Mouse (Mus musculus) midbrain, embryonic 13.5 days (tissue): ENCODE results near the gene Rcn1. TPM values are rescaled to one million over a fixed set of nuclear protein-coding genes. Genes with fewer than 3 reads are reported as not detected.

ENCODE experiments used
- ATAC-seq: fragments of 200-750 bp; cut with Nextera tagmentation; 2 replicates; pipeline ENCODE4 v1.8.0; 2017; ENCODE audit warnings: mild to moderate bottlenecking, moderate TSS enrichment, moderate library complexity
- H3K27ac ChIP-seq: fragments of 300-500 bp; sonication (generic); 2 replicates; pipeline ENCODE4 v1.5.1; 2015; ENCODE audit warnings: inconsistent platforms, mild to moderate bottlenecking, moderate library complexity
- H3K27me3 ChIP-seq: fragments of 300-500 bp; sonication (generic); 2 replicates; pipeline ENCODE4 v1.6.1; 2015; ENCODE audit warnings: mild to moderate bottlenecking, inconsistent platforms
- H3K36me3 ChIP-seq: fragments of 300-500 bp; sonication (generic); 2 replicates; pipeline ENCODE4 v1.6.1; 2015; ENCODE audit warnings: mild to moderate bottlenecking, inconsistent platforms
- H3K4me1 ChIP-seq: fragments of 300-500 bp; sonication (generic); replicated peaks from 2 replicates; pipeline ENCODE4 v1.6.1; 2015; ENCODE audit warnings: inconsistent platforms
- H3K4me2 ChIP-seq: fragments of 300-500 bp; sonication (generic); replicated peaks from 2 replicates; pipeline ENCODE4 v1.6.1; 2015; ENCODE audit warnings: moderate library complexity, mild to moderate bottlenecking, inconsistent platforms
- H3K4me3 ChIP-seq: fragments of 300-500 bp; sonication (generic); replicated peaks from 2 replicates; pipeline ENCODE4 v1.5.1; 2015; ENCODE audit warnings: mild to moderate bottlenecking, inconsistent platforms
- H3K9ac ChIP-seq: fragments of 300-500 bp; sonication (generic); replicated peaks from 2 replicates; pipeline ENCODE4 v1.6.1; 2015; ENCODE audit warnings: mild to moderate bottlenecking, inconsistent platforms
- H3K9me3 ChIP-seq: fragments of 300-500 bp; sonication (generic); 2 replicates; pipeline ENCODE4 v1.6.1; 2016; ENCODE audit warnings: mild to moderate bottlenecking, inconsistent platforms
- WGBS: fragments of 180-500 bp; shearing (Covaris S2); methylation state at CpG from one replicate; pipeline ENCODE4 v1.1.7; 2015; 5-methylcytosine and 5-hydroxymethylcytosine counted together
- polyA plus RNA-seq: library from polyadenylated mRNA; unstranded; fragments of >200 nt; fragmentation: Nextera tagmentation; extraction: Ambion mirVana; gene quantifications from 2 replicates; pipeline ENCODE4 v1.2.1, GENCODE M21; 2015

The Rcn1 gene
- polyA plus RNA-seq, 1 experiment from 2014 or later, result 54.8 TPM

GRCm38 (mm10) chr2:105391414-105391784 is 7.7 kb downstream of the Rcn1 start:
- WGBS, result 87% methylated on average over 4 of the region's 4 CpGs
- Histone ChIP-seq H3K9ac (no peak overlapping the region), H3K4me3 (no peak overlapping the region), H3K27me3 (0 out of 2 replicates have a peak, but pooled peaks cover 3% of the 10 kb centered on the region), H3K4me1 (peaks cover 9% of the 10 kb centered on the region; the same call in 1 of the 2 replicates), H3K9me3 (no peaks in the 10 kb centered on the region), H3K36me3 (peaks cover 7% of the 10 kb centered on the region), H3K4me2 (no peak overlapping the region), H3K27ac (no peak overlapping the region)
- peak; percentile 46 for ATAC-seq

GRCm38 (mm10) chr2:105390653-105391413 is 8.3 kb downstream of the Rcn1 start:
- Histone ChIP-seq H3K27ac (no peak overlapping the region), H3K4me1 (peaks cover 9% of the 10 kb centered on the region; the same call in 1 of the 2 replicates), H3K27me3 (peaks cover 2% of the 10 kb centered on the region; the same call in 1 of the 2 replicates), H3K9ac (no peak overlapping the region), H3K4me2 (no peak overlapping the region), H3K4me3 (no peak overlapping the region), H3K36me3 (peaks cover 13% of the 10 kb centered on the region), H3K9me3 (no peaks in the 10 kb centered on the region)
- 69% methylated on average over 6 of the region's 6 CpGs for WGBS
- peak; percentile 86 for ATAC-seq

- WGBS, result 88% methylated on average over 17 of the region's 17 CpGs
Observed at GRCm38 (mm10) chr2:105389007-105389890, 9.9 kb downstream of the Rcn1 start.

GRCm38 (mm10) chr2:105386418-105386817 is 12.7 kb downstream of the Rcn1 start:
- no peak for ATAC-seq
- Histone ChIP-seq H3K4me3 (no peak overlapping the region), H3K4me2 (no peak overlapping the region), H3K36me3 (peaks cover 13% of the 10 kb centered on the region), H3K9ac (no peak overlapping the region), H3K9me3 (no peaks in the 10 kb centered on the region), H3K27me3 (peaks cover 2% of the 10 kb centered on the region; the same call in 1 of the 2 replicates), H3K4me1 (peaks cover 5% of the 10 kb centered on the region; the same call in 1 of the 2 replicates), H3K27ac (no peak overlapping the region)
- 85% methylated on average over 4 of the region's 4 CpGs for WGBS

More at GRCm38 (mm10) chr2:105389007-105389890, 9.9 kb downstream of the Rcn1 start:
- H3K4me1 ChIP-seq, result peaks cover 9% of the 10 kb centered on the region; the same call in 1 of the 2 replicates
- no peak overlapping the region for H3K9ac ChIP-seq
- H3K9me3 ChIP-seq, result no peaks in the 10 kb centered on the region
- peaks cover 13% of the 10 kb centered on the region for H3K36me3 ChIP-seq
- H3K4me2 ChIP-seq, result no peak overlapping the region
- ATAC-seq, result no peak
- no peak overlapping the region for H3K27ac ChIP-seq
- H3K4me3 ChIP-seq, result no peak overlapping the region
- H3K27me3 ChIP-seq, result peaks cover 2% of the 10 kb centered on the region; the same call in 1 of the 2 replicates

- Histone ChIP-seq H3K36me3 (peaks cover 13% of the 10 kb centered on the region), H3K9ac (no peak overlapping the region), H3K4me1 (no peaks in the 10 kb centered on the region), H3K9me3 (no peaks in the 10 kb centered on the region), H3K27ac (no peak overlapping the region), H3K4me3 (no peak overlapping the region), H3K4me2 (no peak overlapping the region), H3K27me3 (peaks cover 2% of the 10 kb centered on the region; the same call in 1 of the 2 replicates)
- 79% methylated on average over 3 of the region's 3 CpGs for WGBS
- no peak for ATAC-seq
Observed at GRCm38 (mm10) chr2:105384998-105385397, 14.1 kb downstream of the Rcn1 start.

- H3K4me1 ChIP-seq, result no peaks in the 10 kb centered on the region
- peaks cover 13% of the 10 kb centered on the region for H3K36me3 ChIP-seq
- no peak overlapping the region for H3K27ac ChIP-seq
- no peaks in the 10 kb centered on the region for H3K9me3 ChIP-seq
- 85% methylated on average over 8 of the region's 8 CpGs for WGBS
- no peak overlapping the region for H3K4me3 ChIP-seq
- no peak for ATAC-seq
- H3K9ac ChIP-seq, result no peak overlapping the region
- no peak overlapping the region for H3K4me2 ChIP-seq
- peaks cover 2% of the 10 kb centered on the region; the same call in 1 of the 2 replicates for H3K27me3 ChIP-seq
Observed at GRCm38 (mm10) chr2:105383063-105383462, 16.1 kb downstream of the Rcn1 start.

GRCm38 (mm10) chr2:105380757-105381319 is 18.3 kb downstream of the Rcn1 start:
- 89% methylated on average over 3 of the region's 3 CpGs for WGBS
- no peak overlapping the region for H3K4me3 ChIP-seq
- no peak overlapping the region for H3K9ac ChIP-seq
- no peaks in the 10 kb centered on the region for H3K9me3 ChIP-seq
- H3K4me1 ChIP-seq, result no peaks in the 10 kb centered on the region
- H3K27ac ChIP-seq, result no peak overlapping the region
- no peak overlapping the region for H3K4me2 ChIP-seq
- no peaks in the 10 kb centered on the region for H3K27me3 ChIP-seq
- ATAC-seq, result no peak
- H3K36me3 ChIP-seq, result peaks cover 3% of the 10 kb centered on the region

- H3K36me3 ChIP-seq, result no peaks in the 10 kb centered on the region
- no peak overlapping the region for H3K27ac ChIP-seq
- no peaks in the 10 kb centered on the region for H3K9me3 ChIP-seq
- WGBS, result 79% methylated on average over 1 of the region's 1 CpGs
- no peak for ATAC-seq
- H3K9ac ChIP-seq, result no peak overlapping the region
- H3K27me3 ChIP-seq, result no peaks in the 10 kb centered on the region
- H3K4me1 ChIP-seq, result no peaks in the 10 kb centered on the region
- no peak overlapping the region for H3K4me3 ChIP-seq
- H3K4me2 ChIP-seq, result no peak overlapping the region
Observed at GRCm38 (mm10) chr2:105379682-105380081, 19.4 kb downstream of the Rcn1 start.

- no peaks in the 10 kb centered on the region for H3K9me3 ChIP-seq
- peaks cover 9% of the 10 kb centered on the region for H3K4me1 ChIP-seq
- 80% methylated on average over 4 of the region's 4 CpGs for WGBS
- no peak overlapping the region for H3K27ac ChIP-seq
- no peaks in the 10 kb centered on the region for H3K36me3 ChIP-seq
- H3K4me3 ChIP-seq, result no peak overlapping the region
- ATAC-seq, result no peak
- H3K27me3 ChIP-seq, result peaks cover 26% of the 10 kb centered on the region
- H3K4me2 ChIP-seq, result no peak overlapping the region
- H3K9ac ChIP-seq, result no peak overlapping the region
Observed at GRCm38 (mm10) chr2:105375705-105376104, 23.4 kb downstream of the Rcn1 start.

GRCm38 (mm10) chr2:105375261-105375660 is 23.9 kb downstream of the Rcn1 start:
- WGBS, result 95% methylated on average over 7 of the region's 7 CpGs
- no peak for ATAC-seq
- Histone ChIP-seq H3K27ac (no peak overlapping the region), H3K4me1 (peaks cover 14% of the 10 kb centered on the region), H3K27me3 (peaks cover 26% of the 10 kb centered on the region), H3K36me3 (no peaks in the 10 kb centered on the region), H3K9ac (no peak overlapping the region), H3K4me3 (no peak overlapping the region), H3K9me3 (no peaks in the 10 kb centered on the region), H3K4me2 (no peak overlapping the region)

- Histone ChIP-seq H3K4me1 (peaks cover 17% of the 10 kb centered on the region), H3K9ac (no peak overlapping the region), H3K27me3 (peaks cover 33% of the 10 kb centered on the region), H3K27ac (no peak overlapping the region), H3K36me3 (no peaks in the 10 kb centered on the region), H3K4me2 (no peak overlapping the region), H3K4me3 (no peak overlapping the region), H3K9me3 (no peaks in the 10 kb centered on the region)
- no peak for ATAC-seq
- WGBS, result 92% methylated on average over 11 of the region's 11 CpGs
Observed at GRCm38 (mm10) chr2:105373658-105374057, 25.5 kb downstream of the Rcn1 start.

GRCm38 (mm10) chr2:105372727-105373126 is 26.4 kb downstream of the Rcn1 start:
- 88% methylated on average over 5 of the region's 5 CpGs for WGBS
- Histone ChIP-seq H3K9ac (no peak overlapping the region), H3K36me3 (no peaks in the 10 kb centered on the region), H3K4me2 (no peak overlapping the region), H3K4me1 (peaks cover 17% of the 10 kb centered on the region), H3K27ac (no peak overlapping the region), H3K27me3 (peaks cover 33% of the 10 kb centered on the region), H3K9me3 (no peaks in the 10 kb centered on the region), H3K4me3 (no peak overlapping the region)
- ATAC-seq, result no peak
